Comparison of ENCODE assay signal across 11 mouse cellular contexts in genomic region chr5:34931091-34931490, GRCm38 (mm10). TPM values are rescaled to one million over a fixed set of nuclear protein-coding genes. Genes with fewer than 3 reads are reported as not detected.
DNase-seq lines count a peak whose midpoint lies in the region; ATAC-seq and TF ChIP-seq lines count a peak whose summit lies in the region.
"Had no signal": no experiment of that assay in that cellular context is flagged by ENCODE, and none has a peak within 500 bp of the region (broad histone marks: within the 10 kb centered on the region; RNA-seq: fewer than 3 reads in every experiment).

No protein-coding gene starts in this region.

- TF ChIP-seq CTCF in hindbrain, postnatal 0 days (IDR thresholded peaks at IDR 0.05; ENCODE audit: low read depth) = no peak

- intact Hi-C loops in gastrocnemius, postnatal 14 days (cut with DNase I; ENCODE audit: low total_unique reads) = no loop called here

- DNase-seq in liver, embryonic 11.5 days (ENCODE audit: low spot score) = no peak
- DNase-seq in liver = no peak
- no peak for DNase-seq in hindbrain, postnatal 0 days (ENCODE audit: low spot score)
- DNase-seq in neural tube, embryonic 10.5 days (ENCODE audit: extremely low spot score, low spot score) = peak; percentile 13
- no peak for DNase-seq in urinary bladder, postnatal 14 days (ENCODE audit: low spot score)
- no peak for DNase-seq in gastrocnemius, postnatal 14 days
- DNase-seq: adrenal gland, postnatal 14 days; lung, adult 2 months; spleen, adult 18-20 months had no signal

- 0 out of 2 replicates have a peak overlapping the region, but pooled peaks have one; percentile 23 for H3K9ac ChIP-seq in liver, embryonic 11.5 days (ENCODE audit: low read depth, low read length)
- H3K9ac ChIP-seq in hindbrain, postnatal 0 days (replicated peaks; ENCODE audit: low read length) = no peak overlapping the region

- peak overlapping the region; percentile 29 for H3K4me3 ChIP-seq in erythroblast, embryonic 14.5 days (replicated peaks)
- no peak overlapping the region for H3K4me3 ChIP-seq in liver, embryonic 11.5 days (ENCODE audit: low read depth, low read length)
- no peak overlapping the region for H3K4me3 ChIP-seq in hindbrain, postnatal 0 days (ENCODE audit: low read length)

- no peaks in the 10 kb centered on the region for H3K9me3 ChIP-seq in erythroblast, embryonic 14.5 days (ENCODE audit: control insufficient read depth, low read length)
- no peaks in the 10 kb centered on the region for H3K9me3 ChIP-seq in liver, embryonic 11.5 days (ENCODE audit: control insufficient read depth, low read length)
- no peaks in the 10 kb centered on the region for H3K9me3 ChIP-seq in hindbrain, postnatal 0 days (ENCODE audit: low read length)

- H3K27me3 ChIP-seq in erythroblast, embryonic 14.5 days (ENCODE audit: control insufficient read depth) = no peaks in the 10 kb centered on the region
- H3K27me3 ChIP-seq in liver, embryonic 11.5 days (replicated peaks; ENCODE audit: control insufficient read depth, insufficient read depth, low read length) = no peaks in the 10 kb centered on the region
- H3K27me3 ChIP-seq in hindbrain, postnatal 0 days (ENCODE audit: insufficient read depth, low read length) = no peaks in the 10 kb centered on the region

- H3K4me2 ChIP-seq in liver, embryonic 11.5 days = peak overlapping the region; percentile 25; the same call in 1 of the 2 replicates
- H3K4me2 ChIP-seq in hindbrain, postnatal 0 days (ENCODE audit: low read depth, low read length) = no peak overlapping the region

- H3K27ac ChIP-seq in liver, embryonic 11.5 days (ENCODE audit: low read depth, low read length) = peak overlapping the region; percentile 40
- peak overlapping the region; percentile 66; the same call in 1 of the 2 replicates for H3K27ac ChIP-seq in hindbrain, postnatal 0 days

- peaks cover 13% of the 10 kb centered on the region for H3K36me3 ChIP-seq in erythroblast, embryonic 14.5 days (ENCODE audit: control insufficient read depth)
- H3K36me3 ChIP-seq in liver, embryonic 11.5 days (ENCODE audit: control insufficient read depth, insufficient read depth, low read length) = no peaks in the 10 kb centered on the region
- no peaks in the 10 kb centered on the region for H3K36me3 ChIP-seq in hindbrain, postnatal 0 days (ENCODE audit: insufficient read depth, low read length)

- no peak; the same call in 1 of the 2 replicates for ATAC-seq in erythroblast, adult 5-6 weeks (replicated peaks; ENCODE audit: low FRiP score, poor library complexity, severe bottlenecking)
- no peak for ATAC-seq in liver, embryonic 11.5 days (replicated peaks; ENCODE audit: low FRiP score)
- 0 out of 2 replicates have a peak, but pooled peaks have one; percentile 10 for ATAC-seq in hindbrain, postnatal 0 days

- H3K4me1 ChIP-seq in erythroblast, embryonic 14.5 days (ENCODE audit: control insufficient read depth) = peaks cover 58% of the 10 kb centered on the region
- peaks cover 21% of the 10 kb centered on the region for H3K4me1 ChIP-seq in liver, embryonic 11.5 days (replicated peaks; ENCODE audit: control insufficient read depth, insufficient read depth, low read length)
- H3K4me1 ChIP-seq in hindbrain, postnatal 0 days (ENCODE audit: insufficient read depth, low read length) = peaks cover 14% of the 10 kb centered on the region

- WGBS in liver, embryonic 11.5 days = 74% methylated on average over 2 of the region's 2 CpGs
- WGBS in hindbrain, postnatal 0 days = 72% methylated on average over 2 of the region's 2 CpGs

RNA-seq across cellular contexts. Expression of gene Rgs12, which starts 18.2 kb away (rescaled TPM):
- polyA plus RNA-seq in erythroblast, embryonic 14.5 days (2012) = 8.3 and 9.3 TPM in 2 replicates
- total RNA-seq in erythroblast, adult 5-6 weeks (2015; ENCODE audit: low replicate concordance) = 6.7 and 13.6 TPM in 2 replicates
- 23.3 and 25.0 TPM in 2 replicates for total RNA-seq in erythroblast, adult 5-6 weeks (2017; ENCODE audit: low replicate concordance)
- polyA plus RNA-seq in liver, embryonic 11.5 days (2014; fragmentation: Nextera tagmentation; extraction: Ambion mirVana) = 38.8 and 39.3 TPM in 2 replicates
- total RNA-seq in hindbrain, postnatal 0 days (2014; rRNA removed) = 57.9 and 62.5 TPM in 2 replicates
- 32.3 and 35.1 TPM in 2 replicates for polyA plus RNA-seq in hindbrain, postnatal 0 days (2015; fragmentation: Nextera tagmentation; extraction: Ambion mirVana)
- total RNA-seq in gastrocnemius, postnatal 14 days (2021) = 1 to 10 TPM; 7.1 to 8.6 TPM

RNA-seq across cellular contexts. Expression of gene Msantd1, which starts 23.3 kb away (rescaled TPM):
- 0.29 and 0.81 TPM in 2 replicates for polyA plus RNA-seq in erythroblast, embryonic 14.5 days (2012)
- total RNA-seq in erythroblast, adult 5-6 weeks (2015; ENCODE audit: low replicate concordance) = not detected in 2 replicates
- total RNA-seq in erythroblast, adult 5-6 weeks (2017; ENCODE audit: low replicate concordance) = 8.2 TPM in 1 of 2 replicates, not detected in the other
- polyA plus RNA-seq in liver, embryonic 11.5 days (2014; fragmentation: Nextera tagmentation; extraction: Ambion mirVana) = 0.48 and 0.95 TPM in 2 replicates
- total RNA-seq in hindbrain, postnatal 0 days (2014; rRNA removed) = 8.8 and 10.0 TPM in 2 replicates
- 5.9 and 7.8 TPM in 2 replicates for polyA plus RNA-seq in hindbrain, postnatal 0 days (2015; fragmentation: Nextera tagmentation; extraction: Ambion mirVana)
- total RNA-seq in gastrocnemius, postnatal 14 days (2021) = under 1 TPM; 0.10 to 0.29 TPM
